Mouse (Mus musculus) lung, postnatal 0 days (tissue): Measurements from ENCODE around the gene Uspl1. TPM values are rescaled to one million over a fixed set of nuclear protein-coding genes. Genes with fewer than 3 reads are reported as not detected.

Source experiments
- ATAC-seq: fragments of 200-750 bp; cut with Nextera tagmentation; 2 replicates; pipeline ENCODE4 v1.8.0; 2017; ENCODE audit warnings: moderate library complexity
- DNase-seq: peaks from one replicate; pipeline ENCODE4 v3.0.0-alpha.2; 2016; ENCODE audit warnings: low spot score
- H3K27ac ChIP-seq: fragments of 300-500 bp; sonication (generic); 2 replicates; pipeline ENCODE4 v1.5.1; 2014; ENCODE audit warnings: antibody characterized with exemption, mild to moderate bottlenecking, low read length, mixed read lengths
- H3K27me3 ChIP-seq: fragments of 300-500 bp; sonication (generic); replicated peaks from 2 replicates; pipeline ENCODE4 v1.6.1; 2014; ENCODE audit warnings: low read length, mixed read lengths; ENCODE audit not compliant: insufficient read depth
- H3K36me3 ChIP-seq: fragments of 300-500 bp; sonication (generic); 2 replicates; pipeline ENCODE4 v1.6.1; 2014; ENCODE audit warnings: low read length, mixed read lengths; ENCODE audit not compliant: insufficient read depth
- H3K4me1 ChIP-seq: fragments of 300-500 bp; sonication (generic); 2 replicates; pipeline ENCODE4 v1.6.1; 2014; ENCODE audit warnings: antibody characterized with exemption, low read depth, low read length, mixed read lengths; ENCODE audit not compliant: insufficient read depth
- H3K4me2 ChIP-seq: fragments of 300-500 bp; sonication (generic); replicated peaks from 2 replicates; pipeline ENCODE4 v1.6.1; 2014; ENCODE audit warnings: low read depth, mild to moderate bottlenecking, low read length, moderate library complexity, mixed read lengths
- H3K4me3 ChIP-seq: fragments of 300-500 bp; sonication (generic); 2 replicates; pipeline ENCODE4 v1.5.1; 2014; ENCODE audit warnings: low read depth, low read length
- H3K9ac ChIP-seq: fragments of 300-500 bp; sonication (generic); replicated peaks from 2 replicates; pipeline ENCODE4 v1.6.1; 2014; ENCODE audit warnings: low read depth, mild to moderate bottlenecking
- H3K9me3 ChIP-seq: fragments of 300-500 bp; sonication (generic); 2 replicates; pipeline ENCODE4 v1.6.1; 2016; ENCODE audit warnings: low read length, mixed read lengths
- CTCF ChIP-seq: IDR thresholded peaks from 2 replicates; pipeline ENCODE4 v1.5.1; 2016; ENCODE audit warnings: antibody characterized with exemption, mild to moderate bottlenecking
- EP300 ChIP-seq: IDR thresholded peaks from 2 replicates; pipeline ENCODE4 v1.6.1; 2016; ENCODE audit warnings: antibody characterized with exemption, mild to moderate bottlenecking, control low read depth
- WGBS: fragments of 180-500 bp; shearing (Covaris S2); extraction: QIAGEN DNeasy Blood & Tissue Kit; methylation state at CpG from one replicate; pipeline ENCODE4 v1.1.7; 2014; 5-methylcytosine and 5-hydroxymethylcytosine counted together
- polyA plus RNA-seq: library from polyadenylated mRNA; unstranded; fragments of >200 nt; fragmentation: Nextera tagmentation; extraction: Ambion mirVana; gene quantifications from 2 replicates; pipeline ENCODE4 v1.2.1, GENCODE M21; 2015

The Uspl1 gene
- polyA plus RNA-seq, 1 experiment from 2014 or later = 17.5 TPM

- no peaks in the 10 kb centered on the region for H3K36me3 ChIP-seq
- no peaks in the 10 kb centered on the region for H3K9me3 ChIP-seq
- H3K27ac ChIP-seq = no peak overlapping the region
- no peak overlapping the region for H3K4me3 ChIP-seq
- DNase-seq (no peak), ATAC-seq (no peak)
- no peaks in the 10 kb centered on the region for H3K4me1 ChIP-seq
- H3K27me3 ChIP-seq = no peaks in the 10 kb centered on the region
- no peak for TF ChIP-seq CTCF
- H3K4me2 ChIP-seq = no peak overlapping the region
- H3K9ac ChIP-seq = no peak overlapping the region
- 53% methylated on average over 7 of the region's 7 CpGs for WGBS
Measured at GRCm38 (mm10) chr5:149164881-149165280, 19.3 kb upstream of the Uspl1 start.

- ATAC-seq (no peak), DNase-seq (no peak)
- no peak for TF ChIP-seq EP300
- no peak for TF ChIP-seq CTCF
- Histone ChIP-seq H3K4me2 (no peak overlapping the region), H3K36me3 (no peaks in the 10 kb centered on the region), H3K27ac (no peak overlapping the region), H3K27me3 (no peaks in the 10 kb centered on the region), H3K9me3 (no peaks in the 10 kb centered on the region), H3K4me1 (no peaks in the 10 kb centered on the region), H3K9ac (no peak overlapping the region), H3K4me3 (no peak overlapping the region)
- WGBS = 91% methylated on average over 10 of the region's 10 CpGs
Measured at GRCm38 (mm10) chr5:149166011-149166410, 18.1 kb upstream of the Uspl1 start.

GRCm38 (mm10) chr5:149168051-149168450 lies 16.1 kb upstream of the Uspl1 start:
- DNase-seq (no peak), ATAC-seq (no peak)
- Histone ChIP-seq H3K27me3 (no peaks in the 10 kb centered on the region), H3K36me3 (no peaks in the 10 kb centered on the region), H3K27ac (no peak overlapping the region), H3K9ac (no peak overlapping the region), H3K9me3 (no peaks in the 10 kb centered on the region), H3K4me1 (no peaks in the 10 kb centered on the region), H3K4me3 (no peak overlapping the region), H3K4me2 (no peak overlapping the region)
- TF ChIP-seq EP300 (no peak), CTCF (no peak)
- WGBS = 81% methylated on average over 2 of the region's 2 CpGs

GRCm38 (mm10) chr5:149168816-149169215 lies 15.3 kb upstream of the Uspl1 start:
- H3K4me2 ChIP-seq = no peak overlapping the region
- no peaks in the 10 kb centered on the region for H3K9me3 ChIP-seq
- no peak for TF ChIP-seq CTCF
- TF ChIP-seq EP300 = no peak
- no peak overlapping the region for H3K27ac ChIP-seq
- H3K36me3 ChIP-seq = no peaks in the 10 kb centered on the region
- 66% methylated on average over 9 of the region's 9 CpGs for WGBS
- ATAC-seq = no peak
- H3K4me3 ChIP-seq = no peak overlapping the region
- no peak for DNase-seq
- no peaks in the 10 kb centered on the region for H3K4me1 ChIP-seq
- H3K27me3 ChIP-seq = no peaks in the 10 kb centered on the region
- no peak overlapping the region for H3K9ac ChIP-seq

- no peak overlapping the region for H3K27ac ChIP-seq
- H3K27me3 ChIP-seq = no peaks in the 10 kb centered on the region
- H3K36me3 ChIP-seq = no peaks in the 10 kb centered on the region
- no peak overlapping the region for H3K4me2 ChIP-seq
- DNase-seq (no peak), ATAC-seq (no peak)
- 60% methylated on average over 8 of the region's 8 CpGs for WGBS
- H3K4me3 ChIP-seq = no peak overlapping the region
- H3K9me3 ChIP-seq = no peaks in the 10 kb centered on the region
- H3K9ac ChIP-seq = no peak overlapping the region
- no peak for TF ChIP-seq EP300
- no peak for TF ChIP-seq CTCF
- H3K4me1 ChIP-seq = no peaks in the 10 kb centered on the region
Measured at GRCm38 (mm10) chr5:149170841-149171588, 13.1 kb upstream of the Uspl1 start.

- no peaks in the 10 kb centered on the region for H3K4me1 ChIP-seq
- H3K4me3 ChIP-seq = no peak overlapping the region
- no peak overlapping the region for H3K27ac ChIP-seq
- no peaks in the 10 kb centered on the region for H3K36me3 ChIP-seq
- no peak overlapping the region for H3K9ac ChIP-seq
- H3K27me3 ChIP-seq = no peaks in the 10 kb centered on the region
- ATAC-seq (no peak), DNase-seq (no peak)
- no peak overlapping the region for H3K4me2 ChIP-seq
- WGBS = 71% methylated on average over 10 of the region's 10 CpGs
- TF ChIP-seq EP300 (no peak), CTCF (no peak)
- H3K9me3 ChIP-seq = no peaks in the 10 kb centered on the region
Measured at GRCm38 (mm10) chr5:149172246-149172645, 11.9 kb upstream of the Uspl1 start.
